Mouse (Mus musculus): Measurements from ENCODE around the gene Gm43518. TPM values are rescaled to one million over a fixed set of nuclear protein-coding genes. Genes with fewer than 3 reads are reported as not detected.
A peak's percentile ranks its signal among the peaks of the same experiment; 100 is the strongest.

The Gm43518 gene
- total RNA-seq, 2 experiments from 2014 or later: 0.91 to 1.7 TPM

GRCm38 (mm10) chr5:123979221-123979979 lies 52.2 kb downstream of the Gm43518 start:
- DNase-seq: no peak

GRCm38 (mm10) chr5:123979980-123980369 lies 52.8 kb downstream of the Gm43518 start:
- DNase-seq: no peak

GRCm38 (mm10) chr5:123980521-123981249 lies 53.5 kb downstream of the Gm43518 start:
- no peak for DNase-seq

GRCm38 (mm10) chr5:123981250-123981554 lies 54.0 kb downstream of the Gm43518 start:
- no peak for DNase-seq

- no peak for DNase-seq
These were observed 55.6 kb downstream of the Gm43518 start for GRCm38 (mm10) chr5:123982838-123983237.

- DNase-seq: peak in 1 of 2 experiments; percentile 60
These were observed 58.2 kb downstream of the Gm43518 start for GRCm38 (mm10) chr5:123985434-123985833.

GRCm38 (mm10) chr5:123986925-123987324 lies 59.7 kb downstream of the Gm43518 start:
- DNase-seq: no peak

GRCm38 (mm10) chr5:123987511-123987910 lies 60.3 kb downstream of the Gm43518 start:
- no peak for DNase-seq

Other genes with a start within 250 kb of the Gm43518 start
- gene Clip1, start 242.8 kb upstream of the Gm43518 start, total RNA-seq (2021): 100 to 1,000 TPM; 136 to 137 TPM
- 10 to 100 TPM; 49.6 to 63.2 TPM for gene Zcchc8, start 206.3 kb upstream of the Gm43518 start, total RNA-seq (2021)
- 100 to 1,000 TPM; 101 to 110 TPM for gene Rsrc2, start 178.0 kb upstream of the Gm43518 start, total RNA-seq (2021)
- gene Kntc1, start 177.7 kb upstream of the Gm43518 start, total RNA-seq (2021): 1 to 10 TPM; 2.3 to 3.4 TPM
- under 1 TPM in 1 of 2 experiments, not detected in 1; 0.33 TPM for gene Hcar2, start 61.9 kb upstream of the Gm43518 start, total RNA-seq (2021)
- under 1 TPM; 0.82 to 0.88 TPM for gene Hcar1, start 47.4 kb upstream of the Gm43518 start, total RNA-seq (2021)
- 10 to 100 TPM; 60.2 to 67.8 TPM for gene Denr, start 20.2 kb upstream of the Gm43518 start, total RNA-seq (2021)
- 1 to 10 TPM; 2.5 TPM for gene Ccdc62, start 3.3 kb downstream of the Gm43518 start, total RNA-seq (2021)
- 10 to 100 TPM; 39.4 to 41.2 TPM for gene Hip1r, start 46.2 kb downstream of the Gm43518 start, total RNA-seq (2021)
- 10 to 100 TPM; 32.6 to 40.8 TPM for gene Vps37b, start 104.9 kb downstream of the Gm43518 start, total RNA-seq (2021)
- gene Abcb9, start 168.4 kb downstream of the Gm43518 start, total RNA-seq (2021): 10 to 100 TPM; 27.2 to 30.7 TPM
- 10 to 100 TPM; 34.1 to 36.2 TPM for gene Ogfod2, start 184.9 kb downstream of the Gm43518 start, total RNA-seq (2021)
- gene Arl6ip4, start 188.7 kb downstream of the Gm43518 start, total RNA-seq (2021): 10 to 100 TPM; 52.6 to 57.5 TPM